Mouse (Mus musculus) hindbrain, embryonic 14.5 days (tissue): ENCODE data around the gene Utp18. TPM values are rescaled to one million over a fixed set of nuclear protein-coding genes. Genes with fewer than 3 reads are reported as not detected.

ENCODE experiments used
- ATAC-seq: fragments of 200-750 bp; cut with Nextera tagmentation; 2 replicates; pipeline ENCODE4 v1.8.0; 2017; ENCODE audit warnings: moderate number of reproducible peaks, mild to moderate bottlenecking, moderate TSS enrichment, moderate library complexity; ENCODE audit not compliant: low FRiP score
- DNase-seq: peaks from one replicate; pipeline ENCODE4 v3.0.0-alpha.2; 2015; ENCODE audit warnings: low spot score
- H3K27ac ChIP-seq: fragments of 300-500 bp; sonication (generic); 2 replicates; pipeline ENCODE4 v1.5.1; 2014; ENCODE audit warnings: mild to moderate bottlenecking, moderate library complexity
- H3K27me3 ChIP-seq: fragments of 300-500 bp; sonication (generic); 2 replicates; pipeline ENCODE4 v1.6.1; 2014; ENCODE audit warnings: mild to moderate bottlenecking, low read length, mixed read lengths; ENCODE audit not compliant: control insufficient read depth, insufficient read depth
- H3K36me3 ChIP-seq: fragments of 300-500 bp; sonication (generic); replicated peaks from 2 replicates; pipeline ENCODE4 v1.6.1; 2014; ENCODE audit not compliant: control insufficient read depth, insufficient read depth
- H3K4me1 ChIP-seq: fragments of 300-500 bp; sonication (generic); replicated peaks from 2 replicates; pipeline ENCODE4 v1.6.1; 2014; ENCODE audit warnings: antibody characterized with exemption, low read length, mixed read lengths; ENCODE audit not compliant: control insufficient read depth, insufficient read depth
- H3K4me2 ChIP-seq: fragments of 300-500 bp; sonication (generic); replicated peaks from 2 replicates; pipeline ENCODE4 v1.6.1; 2014; ENCODE audit warnings: mild to moderate bottlenecking, moderate library complexity
- H3K4me3 ChIP-seq: fragments of 300-500 bp; sonication (generic); replicated peaks from 2 replicates; pipeline ENCODE4 v1.5.1; 2014; ENCODE audit warnings: mild to moderate bottlenecking, low read length
- H3K9ac ChIP-seq: fragments of 300-500 bp; sonication (generic); 2 replicates; pipeline ENCODE4 v1.6.1; 2014
- H3K9me3 ChIP-seq: fragments of 300-500 bp; sonication (generic); 2 replicates; pipeline ENCODE4 v1.6.1; 2016; ENCODE audit warnings: low read length; ENCODE audit not compliant: control insufficient read depth
- WGBS: fragments of 180-500 bp; shearing (Covaris S2); extraction: QIAGEN DNeasy Blood & Tissue Kit; methylation state at CpG from one replicate; pipeline ENCODE4 v1.1.7; 2014; 5-methylcytosine and 5-hydroxymethylcytosine counted together
- polyA plus RNA-seq: library from polyadenylated mRNA; unstranded; fragments of >200 nt; fragmentation: Nextera tagmentation; extraction: Ambion mirVana; gene quantifications from 2 replicates; pipeline ENCODE4 v1.2.1, GENCODE M21; 2014

Utp18 gene
- polyA plus RNA-seq, 1 experiment from 2014 or later = 35.7 TPM

- H3K4me2 ChIP-seq = no peak overlapping the region
- H3K27me3 ChIP-seq = no peaks in the 10 kb centered on the region
- peak; percentile 83 for DNase-seq
- H3K9ac ChIP-seq = no peak overlapping the region
- no peaks in the 10 kb centered on the region for H3K36me3 ChIP-seq
- H3K4me1 ChIP-seq = no peaks in the 10 kb centered on the region
- H3K9me3 ChIP-seq = no peaks in the 10 kb centered on the region
- no peak for ATAC-seq
- no peak overlapping the region for H3K4me3 ChIP-seq
- 38% methylated on average over 11 of the region's 11 CpGs for WGBS
- H3K27ac ChIP-seq = no peak overlapping the region
Observed at GRCm38 (mm10) chr11:93812125-93812868, 73.3 kb downstream of the Utp18 start.

Other genes with a start within 250 kb of the Utp18 start
- 16.9 and 19.5 TPM in 2 replicates for gene Mbtd1, start 86 bp upstream of the Utp18 start, polyA plus RNA-seq
- gene Nme2, start 70.5 kb upstream of the Utp18 start, polyA plus RNA-seq = 96.8 and 107 TPM in 2 replicates
- 319 and 350 TPM in 2 replicates for gene Gm20390, start 82.5 kb upstream of the Utp18 start, polyA plus RNA-seq
- 359 and 412 TPM in 2 replicates for gene Nme1, start 82.8 kb upstream of the Utp18 start, polyA plus RNA-seq
- 120 and 121 TPM in 2 replicates for gene Spag9, start 110.3 kb upstream of the Utp18 start, polyA plus RNA-seq